Mouse (Mus musculus) hematopoietic stem cell, adult 5-6 weeks (primary cell): ENCODE measurements at regions not wholly inside any gene's neighbourhood (a gene's known extent, or its start where the extent isn't known, plus 50 kb on each side); places are given as distances from the start of the nearest gene placed in this dataset.

Source experiments
- ATAC-seq, 2 experiments: fragments of 125-278 bp in 1 of 2; replicated peaks in 1 of 2; 2 replicates each; pipeline ENCODE4 v1.8.0; 2016 to 2017; ENCODE audit warnings: inconsistent platforms in 2 of 2, mild to moderate bottlenecking in 2 of 2, moderate number of reproducible peaks in 2 of 2, low read depth in 1 of 2, moderate TSS enrichment in 1 of 2; ENCODE audit not compliant: low FRiP score in 2 of 2, poor library complexity in 2 of 2, severe bottlenecking in 2 of 2, insufficient read depth in 1 of 2, low TSS enrichment in 1 of 2

DNA sequence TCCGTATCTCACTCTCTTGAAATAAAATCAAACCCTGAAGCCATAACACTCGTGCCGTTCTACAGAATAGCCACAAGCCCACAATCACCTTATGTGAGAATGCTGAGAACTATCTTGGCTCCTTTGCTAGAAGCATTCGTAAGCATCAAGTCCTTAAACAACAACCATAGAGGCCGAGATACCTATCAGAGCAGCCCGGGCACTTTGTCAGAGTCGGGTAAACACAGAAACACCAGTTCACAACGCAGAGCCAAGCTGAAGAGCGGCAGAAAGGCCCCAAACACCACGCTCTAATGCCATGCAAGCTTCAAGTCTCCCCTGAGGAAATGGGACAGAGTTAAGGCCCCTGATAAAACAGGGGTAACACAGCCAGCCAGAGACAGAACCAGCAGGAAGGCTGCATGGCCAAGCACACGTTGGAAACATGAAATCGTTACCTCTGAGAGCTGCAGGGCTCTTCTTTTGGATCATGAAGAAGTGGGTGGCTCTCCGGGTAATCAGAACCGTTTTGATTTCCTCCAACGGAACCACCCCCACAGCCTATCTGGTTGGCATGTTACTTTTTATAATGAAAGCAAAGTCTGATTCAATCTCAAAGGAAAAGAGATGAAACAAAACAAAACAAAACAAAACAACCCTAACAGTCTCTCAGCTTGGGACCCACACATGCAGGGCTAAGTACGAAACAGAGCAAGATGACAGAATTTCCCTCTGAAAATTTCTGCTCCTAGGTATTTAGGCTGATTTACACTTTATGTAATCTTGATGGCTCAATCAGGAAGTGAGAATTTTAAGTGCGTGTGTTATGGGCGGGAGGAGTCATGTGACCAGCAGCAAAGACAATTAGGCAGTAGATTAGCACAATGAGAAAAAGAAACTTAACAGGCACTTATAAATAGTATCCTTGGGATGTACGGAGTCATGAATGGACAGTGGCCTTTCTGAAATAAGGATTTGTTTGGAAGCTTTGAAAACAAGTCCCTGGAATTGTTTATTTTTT, 155.8 kb upstream of the Klf14 start:
- ATAC-seq: peak; percentile 3 to 57; a peak in 2 of 4 replicates

DNA sequence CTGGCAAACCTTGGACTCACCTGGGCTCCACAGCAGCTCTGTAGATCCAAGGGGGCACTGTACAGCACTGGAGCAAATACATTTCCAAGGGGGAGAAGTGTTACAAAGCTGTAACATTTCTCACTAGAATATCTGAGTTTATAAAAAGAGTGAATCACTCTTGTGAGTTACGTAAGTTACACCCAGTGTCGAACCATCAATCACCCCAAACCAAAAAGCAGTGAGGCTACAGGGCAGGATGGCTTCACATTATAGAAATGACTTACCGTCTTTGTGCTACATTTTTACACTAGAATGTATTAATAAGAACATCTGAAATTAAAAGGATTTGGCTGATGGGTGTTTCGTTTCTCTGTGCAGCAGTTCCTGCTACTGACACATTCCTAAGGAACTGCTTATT, 156.7 kb upstream of the Klf14 start:
- no peak for ATAC-seq

DNA sequence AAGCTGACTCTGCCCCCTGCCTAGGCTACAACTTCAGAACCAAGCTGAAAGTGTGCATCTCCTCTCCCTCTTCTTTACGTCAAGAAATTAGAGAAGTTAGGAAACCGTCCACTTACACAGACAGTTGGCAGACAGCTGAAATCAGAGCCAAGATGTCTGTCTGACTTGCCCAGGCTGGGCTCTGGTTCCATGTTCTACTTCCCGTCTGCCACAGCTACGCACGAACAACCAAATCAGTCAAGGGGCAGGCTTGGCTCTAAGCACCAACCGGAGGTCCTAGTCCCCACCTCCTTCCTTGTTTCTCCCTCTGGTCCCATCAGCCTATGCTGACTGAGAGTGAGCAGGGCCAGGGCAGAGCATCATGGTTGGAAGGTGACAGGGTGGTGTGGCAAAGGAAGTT, 157.5 kb upstream of the Klf14 start:
- peak; percentile 68 to 78 for ATAC-seq

DNA sequence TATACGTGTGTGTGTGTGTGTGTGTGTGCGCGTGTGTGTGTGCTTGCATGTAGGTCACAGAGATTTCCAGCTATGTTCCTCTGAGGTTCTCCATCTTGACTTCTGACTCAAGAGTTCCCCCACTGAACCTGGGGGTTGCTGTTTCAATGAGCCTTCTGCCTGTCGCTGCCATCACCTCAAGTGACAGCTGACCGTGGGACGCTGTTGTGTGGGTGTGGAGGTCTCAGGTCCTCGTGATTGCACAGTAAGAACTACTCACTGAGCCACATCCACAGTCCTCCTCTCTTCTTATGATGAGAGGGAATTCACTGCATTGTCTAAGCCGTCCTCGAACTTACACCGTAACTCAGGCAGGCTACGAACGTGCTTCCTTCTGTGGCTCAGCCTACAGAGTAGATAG, 158.8 kb upstream of the Klf14 start:
- no peak for ATAC-seq

DNA sequence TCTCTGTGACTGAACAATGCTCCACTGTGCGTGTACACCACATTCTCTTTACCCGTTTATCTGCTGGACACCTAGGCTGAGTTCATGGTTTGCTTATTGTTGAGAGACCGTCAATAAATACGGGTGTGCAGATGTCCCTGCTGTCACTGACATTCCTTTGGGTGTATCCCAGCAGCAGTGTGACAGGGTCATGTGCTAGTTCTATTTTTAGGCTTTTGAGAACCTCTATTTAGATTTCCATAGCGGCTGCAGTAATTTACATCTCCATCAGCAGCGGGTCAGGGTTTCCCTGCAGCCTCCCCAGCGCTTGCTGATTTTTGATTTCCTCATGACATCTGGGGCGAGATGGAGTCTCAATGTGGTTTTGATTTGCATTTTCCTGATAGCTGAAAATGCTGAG, 162.1 kb upstream of the Klf14 start:
- ATAC-seq: no peak

DNA sequence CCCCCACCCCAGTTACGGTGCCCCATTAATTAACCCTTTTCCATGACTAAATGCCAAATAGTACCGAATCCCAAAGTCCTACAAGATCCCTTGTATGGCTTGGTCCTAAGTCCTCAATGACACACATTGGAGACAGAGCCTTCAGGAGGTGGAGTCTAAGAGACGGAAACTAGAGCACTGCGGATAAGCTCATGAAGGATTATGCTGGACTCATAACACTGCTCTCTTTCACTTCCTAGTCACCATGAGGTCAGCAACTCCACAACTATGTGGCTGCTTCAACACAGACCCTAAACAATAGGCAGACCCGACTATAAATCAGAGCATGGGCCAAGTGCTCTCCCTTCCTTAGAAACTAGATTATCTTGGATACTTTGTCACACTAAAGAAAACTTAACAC, 164.0 kb upstream of the Klf14 start:
- ATAC-seq: no peak

DNA sequence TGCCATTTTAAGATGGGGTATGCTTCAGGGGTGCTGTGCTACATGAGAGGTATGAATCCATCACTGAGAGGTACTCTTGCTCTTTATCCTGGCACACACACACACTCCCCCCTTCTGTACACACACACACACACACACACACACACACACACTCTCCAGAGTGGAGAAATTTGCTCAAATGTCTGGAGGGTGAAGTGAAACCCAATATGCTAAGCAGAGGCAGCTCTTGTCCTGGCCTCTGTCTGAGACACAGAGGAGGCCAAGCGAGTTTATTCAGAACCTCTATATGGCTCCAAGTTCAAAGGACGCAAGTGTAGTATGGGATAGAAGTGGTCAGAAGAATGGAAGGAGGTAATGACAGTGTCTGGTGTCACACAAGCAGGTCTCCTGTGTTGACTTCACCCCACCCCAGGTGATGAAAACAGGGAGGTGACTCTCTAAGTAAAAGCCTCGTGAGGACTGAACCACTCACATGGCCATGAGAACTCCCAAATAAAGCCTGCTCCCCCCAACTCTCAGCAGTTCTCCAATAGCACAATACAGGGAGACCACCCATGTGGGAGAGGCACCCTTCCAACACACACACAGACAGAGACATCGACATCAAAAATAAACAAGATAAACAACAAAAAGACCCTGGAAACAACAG, 164.6 kb upstream of the Klf14 start:
- no peak for ATAC-seq

DNA sequence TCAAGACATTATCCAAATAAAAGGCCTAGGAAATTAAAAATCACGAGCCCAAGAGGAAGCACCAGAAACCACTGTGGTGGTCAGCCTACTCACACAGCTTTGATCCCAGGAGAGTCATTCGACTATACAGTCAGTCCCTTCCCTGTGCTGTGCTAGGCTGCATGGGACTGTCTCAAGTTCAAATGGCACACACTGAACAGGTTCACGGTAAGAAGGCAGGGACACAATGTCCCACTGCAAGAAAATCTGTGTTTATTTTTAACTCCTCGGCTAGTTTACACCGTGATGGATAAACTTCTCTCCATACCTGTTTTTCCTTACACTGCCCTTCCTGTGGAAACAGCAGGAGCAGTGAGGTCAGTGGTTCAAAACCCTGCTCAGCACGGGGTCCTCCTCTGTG, 165.2 kb upstream of the Klf14 start:
- ATAC-seq: no peak

DNA sequence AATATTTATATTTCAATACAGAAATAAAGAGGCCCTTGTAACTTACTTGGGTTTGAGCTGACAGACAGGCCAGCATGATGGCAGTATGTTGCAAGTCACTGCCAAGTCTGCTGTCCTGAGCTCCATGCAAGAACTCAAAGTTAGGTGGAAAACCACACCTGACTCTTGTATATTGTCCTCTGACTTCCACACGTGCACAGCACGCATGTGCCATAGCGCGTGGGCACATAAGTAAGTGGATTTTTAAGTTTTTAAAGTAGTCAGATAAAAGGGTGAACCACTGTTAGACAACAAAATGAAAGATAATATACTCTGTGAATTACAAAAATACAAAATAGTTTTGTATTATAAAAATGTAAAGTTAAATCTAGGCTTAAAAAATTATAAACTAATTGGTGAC, 166.0 kb upstream of the Klf14 start:
- no peak for ATAC-seq

DNA sequence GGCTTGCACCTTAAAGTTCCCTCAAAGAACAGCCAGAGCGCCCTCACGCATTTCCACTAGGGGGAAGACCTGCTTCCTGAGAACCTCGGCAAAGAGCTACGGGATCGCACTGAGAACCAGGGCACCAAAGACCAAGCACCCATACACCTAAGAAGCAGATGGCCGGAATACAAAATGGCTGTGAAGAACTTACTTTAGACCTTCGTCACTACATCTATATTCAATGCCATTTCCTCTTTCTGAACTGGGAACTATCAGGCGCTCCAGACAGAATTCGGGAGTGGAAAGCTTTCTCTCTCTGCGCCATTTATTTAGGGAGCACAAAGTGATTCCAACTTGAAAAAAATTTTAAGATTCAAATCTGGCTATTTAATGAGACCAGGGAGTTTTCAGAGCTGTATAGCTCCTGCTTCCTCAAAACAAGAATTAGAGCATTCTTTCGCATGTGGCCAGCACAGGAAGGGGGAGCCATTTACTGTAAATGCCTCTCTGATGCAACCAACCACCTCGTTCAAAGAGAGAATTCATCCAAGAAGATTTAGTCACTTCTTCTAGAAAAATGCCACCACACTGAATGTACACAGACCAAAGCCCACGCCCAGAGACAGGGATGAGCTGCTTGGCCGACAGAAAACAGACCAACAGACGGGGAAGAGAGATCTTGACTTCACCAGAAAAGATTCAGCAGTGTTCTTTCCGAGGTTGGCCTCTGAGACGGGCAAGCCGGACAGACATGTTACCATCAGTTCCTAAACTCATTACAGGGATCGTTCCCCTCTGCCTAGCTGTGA, 166.6 kb upstream of the Klf14 start:
- peak; percentile 35 to 43 for ATAC-seq

DNA sequence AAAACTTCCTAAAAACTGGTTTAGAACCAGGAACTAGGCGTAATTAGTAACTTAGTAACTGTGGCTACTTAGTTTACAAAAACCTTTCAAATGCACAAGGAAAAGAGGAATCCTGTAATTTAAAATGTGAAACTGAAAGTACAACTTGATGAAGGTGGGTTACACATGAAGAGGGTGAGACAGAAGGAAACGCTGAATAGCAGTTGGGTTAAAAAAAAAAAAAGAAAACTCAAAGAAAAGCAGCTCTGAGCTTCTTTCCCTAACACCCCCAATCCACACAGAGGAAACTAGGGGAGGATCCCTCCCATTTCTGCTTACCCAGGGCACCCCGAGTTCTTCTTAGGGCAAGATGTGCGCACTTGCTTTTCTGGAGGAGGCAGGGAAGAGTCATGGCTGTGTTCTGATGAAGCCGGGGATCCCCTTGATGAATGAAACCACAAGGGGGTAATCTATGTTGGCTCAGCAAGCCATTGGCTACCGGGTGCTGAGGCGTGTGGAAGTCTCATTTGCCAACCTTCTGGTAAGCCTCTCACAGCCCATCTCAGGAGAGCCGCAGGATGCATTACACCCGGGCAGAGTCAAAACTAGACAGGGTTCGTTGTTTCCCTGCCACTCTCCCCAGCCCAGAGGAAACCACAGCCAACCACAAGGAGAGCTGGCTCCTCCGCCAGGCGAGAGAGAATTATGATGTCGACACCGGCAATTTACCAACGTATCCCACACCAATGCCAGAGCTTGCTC, 167.4 kb upstream of the Klf14 start:
- peak; percentile 86 to 93 for ATAC-seq

DNA sequence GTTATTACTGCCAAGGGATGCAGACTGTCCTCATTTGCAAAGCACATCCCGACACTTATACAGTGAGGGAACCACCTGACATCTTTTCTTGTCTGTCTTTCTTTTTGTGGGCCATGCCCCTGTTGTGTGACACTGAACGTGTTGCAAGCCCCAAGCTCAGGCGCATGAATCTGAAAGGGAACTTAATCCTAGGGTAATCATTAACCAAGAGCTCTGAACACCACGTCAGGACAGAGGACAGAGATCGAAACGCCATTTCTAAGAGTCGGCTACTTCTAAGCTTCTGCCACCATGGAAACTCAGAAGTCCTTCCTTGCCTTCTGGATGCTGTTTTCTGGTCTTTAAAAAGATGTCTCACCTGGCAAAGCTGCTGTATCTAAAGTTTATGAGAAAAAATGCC, 170.3 kb upstream of the Klf14 start:
- ATAC-seq: no peak

DNA sequence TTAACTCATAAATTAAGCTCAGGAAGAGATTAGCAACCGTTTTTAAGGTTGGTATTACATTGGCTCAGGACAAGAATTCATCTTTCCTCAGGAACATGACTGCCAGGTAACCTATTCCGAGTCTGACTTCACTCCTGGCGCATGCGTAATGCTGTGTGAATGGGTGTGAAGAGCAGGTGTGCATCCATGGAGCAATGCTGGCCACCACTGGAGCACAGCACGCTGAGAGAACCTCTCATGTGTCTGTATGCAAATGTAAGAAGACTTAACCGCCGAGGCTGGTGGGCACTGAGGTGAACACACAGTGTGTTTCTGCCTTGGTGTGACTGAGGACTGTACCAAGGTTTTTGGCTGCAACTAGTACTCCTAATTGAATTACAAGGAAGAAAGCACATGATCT, 171.1 kb upstream of the Klf14 start:
- ATAC-seq: no peak

DNA sequence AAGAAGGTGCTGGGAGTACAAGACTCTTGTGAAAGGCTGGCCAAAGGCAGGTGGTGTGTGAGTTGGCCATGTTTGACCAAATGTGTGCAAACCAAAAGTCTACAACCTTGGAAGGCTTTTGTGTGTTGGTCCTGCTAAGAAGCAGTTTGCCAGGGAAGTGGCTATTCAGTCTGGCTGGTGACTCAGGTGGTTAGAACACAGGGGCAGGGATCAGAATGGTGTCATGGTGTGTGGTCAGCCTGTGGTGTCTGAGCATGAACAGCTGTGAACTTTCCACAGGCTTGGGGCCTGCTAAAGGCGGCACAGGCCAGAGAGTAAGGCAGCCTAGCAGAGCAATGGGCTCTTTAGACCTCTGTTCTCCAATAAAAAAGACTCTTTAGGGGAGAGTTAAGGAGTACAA, 171.6 kb upstream of the Klf14 start:
- no peak for ATAC-seq

DNA sequence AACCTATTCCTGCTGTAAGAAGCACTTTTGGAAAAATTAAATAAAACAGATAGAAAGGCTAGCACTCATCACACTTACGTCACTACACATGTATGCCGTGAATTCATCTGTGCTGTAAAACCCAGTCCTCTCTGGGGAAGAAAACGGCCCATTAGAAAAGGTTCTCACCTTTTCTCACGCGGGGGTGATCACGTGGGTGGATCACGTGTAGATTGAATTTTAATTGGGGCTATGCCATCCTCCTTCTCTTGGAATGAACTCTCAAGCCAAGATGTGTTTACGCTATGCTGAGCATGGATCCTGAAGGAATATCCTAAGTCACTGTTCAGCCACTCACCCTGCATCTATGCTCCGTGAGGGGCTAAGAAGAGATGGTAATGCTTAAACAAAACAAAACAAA, 172.8 kb upstream of the Klf14 start:
- no peak for ATAC-seq

DNA sequence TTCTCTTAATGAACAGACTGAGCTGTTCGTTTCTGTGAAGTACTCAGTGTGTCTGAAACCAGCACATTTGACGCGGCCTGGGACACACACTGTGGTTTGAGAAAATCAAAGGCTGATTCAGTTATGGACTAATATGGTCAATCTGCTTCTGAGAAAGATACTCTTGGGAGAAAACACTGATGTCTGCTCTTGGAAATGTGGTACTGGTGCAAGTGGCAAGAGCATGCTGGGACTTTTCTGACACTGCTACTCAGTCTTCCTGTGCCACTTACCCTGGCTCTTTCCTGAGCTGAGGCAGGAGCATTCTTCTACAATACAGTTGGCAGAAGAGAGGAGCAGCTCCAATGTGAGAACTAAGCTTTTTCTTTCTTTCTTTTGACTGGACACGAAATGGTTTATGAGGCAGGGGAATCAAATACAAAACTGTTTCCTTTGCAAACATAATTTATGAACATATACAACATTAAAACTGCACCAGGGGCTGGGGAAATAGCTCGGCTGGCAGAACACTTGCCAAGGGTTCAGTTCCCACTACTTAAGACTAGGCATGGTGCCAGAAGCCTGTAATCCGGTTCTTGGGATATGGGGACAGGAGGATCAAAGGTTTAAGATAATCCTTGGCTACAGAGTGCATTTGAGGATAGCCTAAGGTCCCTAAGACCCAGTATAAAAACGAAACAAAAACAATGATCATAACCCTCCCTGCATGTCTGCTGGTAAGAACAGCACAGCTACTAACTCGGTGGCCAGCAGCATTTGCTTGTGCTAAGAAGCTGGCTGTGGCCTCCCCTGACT, 173.7 kb upstream of the Klf14 start:
- no peak for ATAC-seq
